Mouse (Mus musculus): ENCODE results near the gene Fgfr2. TPM values are rescaled to one million over a fixed set of nuclear protein-coding genes. Genes with fewer than 3 reads are reported as not detected.
A peak's percentile ranks its signal among the peaks of the same experiment; 100 is the strongest.

Gene Fgfr2
- polyA plus RNA-seq, 1 experiment from 2014 or later, result 104 TPM

GRCm38 (mm10) chr7:130637811-130638210, 2485.3 kb downstream of the Fgfr2 start:
- no peaks in the 10 kb centered on the region for H3K4me1 ChIP-seq
- ATAC-seq (ENCODE audit: insufficient read depth, low FRiP score, low read depth), result no peak
- H3K36me3 ChIP-seq, result no peaks in the 10 kb centered on the region
- H3K4me2 ChIP-seq, result no peak overlapping the region
- WGBS, result 23% methylated on average over 6 of the region's 6 CpGs
- no peak overlapping the region for H3K27ac ChIP-seq
- no peaks in the 10 kb centered on the region for H3K9me3 ChIP-seq
- no peaks in the 10 kb centered on the region for H3K27me3 ChIP-seq (replicated peaks)
- H3K9ac ChIP-seq, result no peak overlapping the region
- H3K4me3 ChIP-seq (replicated peaks), result no peak overlapping the region

GRCm38 (mm10) chr7:130636902-130637301, 2486.2 kb downstream of the Fgfr2 start:
- H3K9ac ChIP-seq, result no peak overlapping the region
- no peak overlapping the region for H3K4me3 ChIP-seq (replicated peaks)
- ATAC-seq (ENCODE audit: insufficient read depth, low FRiP score, low read depth), result no peak
- no peaks in the 10 kb centered on the region for H3K9me3 ChIP-seq
- H3K4me2 ChIP-seq, result no peak overlapping the region
- H3K27ac ChIP-seq, result no peak overlapping the region
- H3K27me3 ChIP-seq (replicated peaks), result no peaks in the 10 kb centered on the region
- H3K4me1 ChIP-seq, result peaks cover 3% of the 10 kb centered on the region
- no peaks in the 10 kb centered on the region for H3K36me3 ChIP-seq
- 74% methylated on average over 4 of the region's 4 CpGs for WGBS

- no peak overlapping the region for H3K27ac ChIP-seq
- H3K27me3 ChIP-seq (replicated peaks), result no peaks in the 10 kb centered on the region
- H3K4me3 ChIP-seq (replicated peaks), result no peak overlapping the region
- no peaks in the 10 kb centered on the region for H3K36me3 ChIP-seq
- H3K9me3 ChIP-seq, result no peaks in the 10 kb centered on the region
- no peak overlapping the region for H3K9ac ChIP-seq
- H3K4me1 ChIP-seq, result peaks cover 8% of the 10 kb centered on the region
- H3K4me2 ChIP-seq, result no peak overlapping the region
- no peak for ATAC-seq (ENCODE audit: insufficient read depth, low FRiP score, low read depth)
- 73% methylated on average over 3 of the region's 3 CpGs for WGBS
Observed at GRCm38 (mm10) chr7:130636274-130636673, 2486.9 kb downstream of the Fgfr2 start.

GRCm38 (mm10) chr7:130635212-130635611, 2487.9 kb downstream of the Fgfr2 start:
- Histone ChIP-seq H3K4me2 (no peak overlapping the region), H3K9me3 (no peaks in the 10 kb centered on the region), H3K4me3 (replicated peaks) (no peak overlapping the region), H3K27me3 (replicated peaks) (no peaks in the 10 kb centered on the region), H3K9ac (no peak overlapping the region), H3K4me1 (peaks cover 8% of the 10 kb centered on the region), H3K27ac (no peak overlapping the region), H3K36me3 (no peaks in the 10 kb centered on the region)
- 41% methylated on average over 7 of the region's 7 CpGs for WGBS
- no peak for ATAC-seq (ENCODE audit: insufficient read depth, low FRiP score, low read depth)

GRCm38 (mm10) chr7:130634259-130634871, 2488.8 kb downstream of the Fgfr2 start:
- Histone ChIP-seq H3K27me3 (replicated peaks) (no peaks in the 10 kb centered on the region), H3K27ac (no peak overlapping the region), H3K4me1 (peaks cover 8% of the 10 kb centered on the region), H3K4me2 (no peak overlapping the region), H3K9me3 (no peaks in the 10 kb centered on the region), H3K36me3 (no peaks in the 10 kb centered on the region), H3K4me3 (replicated peaks) (no peak overlapping the region), H3K9ac (no peak overlapping the region)
- 85% methylated on average over 4 of the region's 4 CpGs for WGBS
- no peak for ATAC-seq (ENCODE audit: insufficient read depth, low FRiP score, low read depth)

- no peak overlapping the region for H3K9ac ChIP-seq
- ATAC-seq (ENCODE audit: insufficient read depth, low FRiP score, low read depth), result no peak
Observed at GRCm38 (mm10) chr7:130632379-130632732, 2490.8 kb downstream of the Fgfr2 start.

GRCm38 (mm10) chr7:130631553-130632378, 2491.4 kb downstream of the Fgfr2 start:
- no peak overlapping the region for H3K27ac ChIP-seq

More at GRCm38 (mm10) chr7:130632379-130632732, 2490.8 kb downstream of the Fgfr2 start:
- Histone ChIP-seq H3K27me3 (replicated peaks) (no peaks in the 10 kb centered on the region), H3K4me3 (replicated peaks) (no peak overlapping the region), H3K4me1 (peaks cover 8% of the 10 kb centered on the region), H3K9me3 (no peaks in the 10 kb centered on the region), H3K36me3 (no peaks in the 10 kb centered on the region), H3K4me2 (no peak overlapping the region), H3K27ac (no peak overlapping the region)
- WGBS, result 88% methylated on average over 5 of the region's 5 CpGs

GRCm38 (mm10) chr7:130630956-130631355, 2492.2 kb downstream of the Fgfr2 start:
- no peaks in the 10 kb centered on the region for H3K36me3 ChIP-seq
- H3K9me3 ChIP-seq, result no peaks in the 10 kb centered on the region
- WGBS, result 78% methylated on average over 3 of the region's 3 CpGs
- ATAC-seq (ENCODE audit: insufficient read depth, low FRiP score, low read depth), result no peak
- no peak overlapping the region for H3K9ac ChIP-seq
- no peak overlapping the region for H3K4me2 ChIP-seq
- peaks cover 8% of the 10 kb centered on the region for H3K4me1 ChIP-seq
- no peak overlapping the region for H3K4me3 ChIP-seq (replicated peaks)
- H3K27ac ChIP-seq, result no peak overlapping the region
- H3K27me3 ChIP-seq (replicated peaks), result no peaks in the 10 kb centered on the region

More at GRCm38 (mm10) chr7:130631553-130632378, 2491.4 kb downstream of the Fgfr2 start:
- no peak for ATAC-seq (ENCODE audit: insufficient read depth, low FRiP score, low read depth)
- H3K4me1 ChIP-seq, result peaks cover 8% of the 10 kb centered on the region
- no peaks in the 10 kb centered on the region for H3K36me3 ChIP-seq
- 52% methylated on average over 22 of the region's 22 CpGs for WGBS
- H3K4me3 ChIP-seq (replicated peaks), result no peak overlapping the region
- no peaks in the 10 kb centered on the region for H3K27me3 ChIP-seq (replicated peaks)
- H3K4me2 ChIP-seq, result no peak overlapping the region
- H3K9me3 ChIP-seq, result no peaks in the 10 kb centered on the region
- H3K9ac ChIP-seq, result no peak overlapping the region

GRCm38 (mm10) chr7:130629999-130630398, 2493.2 kb downstream of the Fgfr2 start:
- WGBS, result 88% methylated on average over 7 of the region's 7 CpGs
- peaks cover 8% of the 10 kb centered on the region for H3K4me1 ChIP-seq
- no peaks in the 10 kb centered on the region for H3K36me3 ChIP-seq
- no peak overlapping the region for H3K4me3 ChIP-seq (replicated peaks)
- no peak overlapping the region for H3K9ac ChIP-seq
- no peaks in the 10 kb centered on the region for H3K27me3 ChIP-seq (replicated peaks)
- H3K9me3 ChIP-seq, result no peaks in the 10 kb centered on the region
- H3K27ac ChIP-seq, result no peak overlapping the region
- H3K4me2 ChIP-seq, result no peak overlapping the region
- no peak for ATAC-seq (ENCODE audit: insufficient read depth, low FRiP score, low read depth)

- Histone ChIP-seq H3K9ac (no peak overlapping the region), H3K9me3 (no peaks in the 10 kb centered on the region), H3K36me3 (no peaks in the 10 kb centered on the region), H3K27ac (no peak overlapping the region), H3K4me1 (peaks cover 8% of the 10 kb centered on the region), H3K4me3 (replicated peaks) (no peak overlapping the region), H3K4me2 (no peak overlapping the region), H3K27me3 (replicated peaks) (no peaks in the 10 kb centered on the region)
- 36% methylated on average over 1 of the region's 1 CpGs for WGBS
- ATAC-seq (ENCODE audit: insufficient read depth, low FRiP score, low read depth), result no peak
Observed at GRCm38 (mm10) chr7:130628601-130629000, 2494.5 kb downstream of the Fgfr2 start.

GRCm38 (mm10) chr7:130625361-130625760, 2497.8 kb downstream of the Fgfr2 start:
- H3K27me3 ChIP-seq (replicated peaks), result no peaks in the 10 kb centered on the region
- no peak overlapping the region for H3K27ac ChIP-seq
- H3K9me3 ChIP-seq, result no peaks in the 10 kb centered on the region
- ATAC-seq (ENCODE audit: insufficient read depth, low FRiP score, low read depth), result no peak
- no peak overlapping the region for H3K4me2 ChIP-seq
- H3K4me3 ChIP-seq (replicated peaks), result no peak overlapping the region
- 82% methylated on average over 7 of the region's 7 CpGs for WGBS
- no peak overlapping the region for H3K9ac ChIP-seq
- H3K36me3 ChIP-seq, result no peaks in the 10 kb centered on the region
- H3K4me1 ChIP-seq, result no peaks in the 10 kb centered on the region

GRCm38 (mm10) chr7:130624299-130624698, 2498.9 kb downstream of the Fgfr2 start:
- Histone ChIP-seq H3K36me3 (no peaks in the 10 kb centered on the region), H3K4me3 (replicated peaks) (no peak overlapping the region), H3K4me2 (no peak overlapping the region), H3K4me1 (no peaks in the 10 kb centered on the region), H3K27ac (no peak overlapping the region), H3K27me3 (replicated peaks) (no peaks in the 10 kb centered on the region), H3K9ac (no peak overlapping the region), H3K9me3 (no peaks in the 10 kb centered on the region)
- peak; percentile 43; the same call in 1 of the 2 replicates for ATAC-seq (ENCODE audit: insufficient read depth, low FRiP score, low read depth)
- 81% methylated on average over 9 of the region's 9 CpGs for WGBS
